Mouse (Mus musculus): ENCODE results near the gene Prn. TPM values are rescaled to one million over a fixed set of nuclear protein-coding genes. Genes with fewer than 3 reads are reported as not detected.

The Prn gene
- polyA plus RNA-seq, 1 experiment from 2014 or later, result not detected

DNA sequence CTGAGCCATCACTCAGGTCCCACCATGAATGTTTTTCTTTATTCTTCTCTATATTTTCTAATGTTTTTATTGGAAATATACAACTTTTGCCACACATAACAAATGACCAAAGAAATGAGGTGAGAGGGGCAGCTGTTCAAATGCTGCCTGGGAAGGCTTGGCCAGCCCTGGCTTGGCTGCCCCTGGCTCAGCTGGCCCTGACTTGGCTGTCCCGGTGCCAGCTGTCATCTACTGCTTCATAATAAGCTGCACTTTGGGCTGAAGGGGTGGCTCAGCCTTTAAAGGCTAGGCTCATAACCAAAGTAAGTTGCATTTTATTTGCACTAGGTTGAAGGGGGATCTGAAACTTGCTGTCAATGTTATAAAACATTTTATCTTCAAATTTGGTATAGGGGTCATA is 2.9 kb upstream of the Prn start:
- Histone ChIP-seq H3K4me3 (replicated peaks) (no peak overlapping the region), H3K9me3 (replicated peaks) (no peaks in the 10 kb centered on the region), H3K9ac (no peak overlapping the region), H3K27ac (replicated peaks) (no peak overlapping the region), H3K4me2 (no peak overlapping the region), H3K27me3 (no peaks in the 10 kb centered on the region), H3K4me1 (replicated peaks) (peaks cover 77% of the 10 kb centered on the region), H3K36me3 (replicated peaks) (no peaks in the 10 kb centered on the region)
- WGBS (ENCODE audit: insufficient replicate concordance), result 58% methylated on average over 1 of the region's 1 CpGs
- no peak for ATAC-seq (ENCODE audit: insufficient read depth)

GRCm38 (mm10) chr2:131907311-131907710 is 2.4 kb upstream of the Prn start:
- 63% methylated on average over 5 of the region's 5 CpGs for WGBS (ENCODE audit: insufficient replicate concordance)

DNA sequence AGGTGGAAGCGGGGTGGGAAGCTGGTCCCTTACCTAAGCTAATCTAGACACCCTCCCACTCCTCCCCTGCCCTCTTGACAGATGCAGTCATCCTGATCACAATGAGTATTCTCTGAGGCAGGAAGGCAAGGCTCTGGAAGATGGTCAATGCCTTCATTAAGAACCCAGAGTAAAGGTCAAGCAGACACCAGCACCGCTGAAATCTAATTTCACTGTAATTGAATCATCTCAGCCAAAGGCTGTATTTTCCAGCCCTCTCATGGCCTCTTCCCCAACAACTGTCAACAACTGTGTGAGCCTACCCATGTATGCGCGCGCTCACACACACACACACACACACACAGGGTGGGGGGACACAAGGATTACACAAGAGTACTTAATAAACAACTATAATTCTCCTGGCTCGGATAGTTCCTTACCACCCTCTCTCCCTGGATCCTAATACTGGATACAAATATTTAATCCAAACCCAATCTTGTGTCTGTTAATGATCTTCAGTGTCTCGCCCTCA is 1.4 kb upstream of the Prn start:
- Histone ChIP-seq H3K27me3 (no peaks in the 10 kb centered on the region), H3K4me3 (replicated peaks) (no peak overlapping the region), H3K4me1 (replicated peaks) (peaks cover 79% of the 10 kb centered on the region), H3K36me3 (replicated peaks) (peaks cover 4% of the 10 kb centered on the region; the same call in 1 of the 2 replicates), H3K27ac (replicated peaks) (peak overlapping the region; percentile 74), H3K4me2 (0 out of 2 replicates have a peak overlapping the region, but pooled peaks have one; percentile 79), H3K9ac (no peak overlapping the region), H3K9me3 (replicated peaks) (no peaks in the 10 kb centered on the region)
- 81% methylated on average over 7 of the region's 7 CpGs for WGBS (ENCODE audit: insufficient replicate concordance)
- no peak for ATAC-seq (ENCODE audit: insufficient read depth)

More at GRCm38 (mm10) chr2:131907311-131907710, 2.4 kb upstream of the Prn start:
- Histone ChIP-seq H3K27me3 (no peaks in the 10 kb centered on the region), H3K27ac (replicated peaks) (no peak overlapping the region), H3K4me1 (replicated peaks) (peaks cover 80% of the 10 kb centered on the region), H3K9ac (no peak overlapping the region), H3K9me3 (replicated peaks) (no peaks in the 10 kb centered on the region), H3K36me3 (replicated peaks) (no peaks in the 10 kb centered on the region), H3K4me2 (no peak overlapping the region), H3K4me3 (replicated peaks) (no peak overlapping the region)
- ATAC-seq (ENCODE audit: insufficient read depth), result no peak

DNA sequence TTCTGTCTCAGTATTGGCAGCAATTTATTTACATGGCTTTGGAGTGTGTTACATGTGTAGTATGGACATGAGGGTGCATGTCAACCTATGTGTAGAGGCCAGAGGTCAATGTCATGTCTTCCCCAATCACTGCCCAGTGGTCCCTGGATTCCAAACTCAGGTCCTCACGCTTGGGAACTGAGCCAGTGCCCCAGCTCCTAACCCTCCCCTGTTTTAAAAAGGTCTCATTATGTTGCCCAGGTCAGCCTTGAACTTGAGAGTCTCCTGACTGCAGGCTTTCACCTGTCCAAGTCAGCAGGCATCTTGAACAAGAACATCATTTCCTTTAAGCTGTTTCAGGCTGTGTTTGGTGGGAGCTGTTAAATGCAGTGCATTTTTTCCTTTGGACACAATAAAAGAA is 851 bp upstream of the Prn start:
- peaks cover 75% of the 10 kb centered on the region for H3K4me1 ChIP-seq (replicated peaks)
- peak overlapping the region; percentile 79 for H3K4me2 ChIP-seq
- peak overlapping the region; percentile 72; the same call in 1 of the 2 replicates for H3K4me3 ChIP-seq (replicated peaks)
- H3K9me3 ChIP-seq (replicated peaks), result no peaks in the 10 kb centered on the region
- H3K27me3 ChIP-seq, result no peaks in the 10 kb centered on the region
- 0 out of 2 replicates have a peak overlapping the region, but pooled peaks have one; percentile 43 for H3K9ac ChIP-seq
- WGBS (ENCODE audit: insufficient replicate concordance), result 88% methylated on average over 1 of the region's 1 CpGs
- peaks cover 5% of the 10 kb centered on the region; the same call in 1 of the 2 replicates for H3K36me3 ChIP-seq (replicated peaks)
- peak overlapping the region; percentile 74 for H3K27ac ChIP-seq (replicated peaks)
- no peak for ATAC-seq (ENCODE audit: insufficient read depth)

DNA sequence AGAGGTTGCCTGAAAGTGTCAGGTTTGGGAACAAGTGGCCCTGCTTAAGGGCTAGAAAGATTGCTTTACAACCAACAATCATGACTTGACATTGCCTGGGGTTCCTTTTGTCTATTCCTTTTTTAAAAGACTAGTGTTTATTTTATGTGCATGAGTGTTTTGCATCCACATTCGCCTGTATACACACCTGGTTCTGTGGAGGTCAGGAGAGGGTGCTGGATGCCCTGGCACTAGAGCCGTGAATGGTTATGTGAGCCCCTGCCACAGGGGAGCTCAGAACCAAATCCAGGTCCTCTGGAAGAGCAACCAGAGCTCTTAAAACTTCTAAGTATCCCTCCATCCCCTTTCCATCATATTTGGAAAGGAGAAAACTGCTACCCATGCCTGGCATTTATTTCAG is 1.1 kb downstream of the Prn start:
- no peaks in the 10 kb centered on the region for H3K27me3 ChIP-seq
- peaks cover 9% of the 10 kb centered on the region; the same call in 1 of the 2 replicates for H3K36me3 ChIP-seq (replicated peaks)
- ATAC-seq (ENCODE audit: insufficient read depth), result no peak
- H3K9me3 ChIP-seq (replicated peaks), result no peaks in the 10 kb centered on the region
- peak overlapping the region; percentile 79 for H3K4me2 ChIP-seq
- 57% methylated on average over 2 of the region's 2 CpGs for WGBS (ENCODE audit: insufficient replicate concordance)
- H3K4me3 ChIP-seq (replicated peaks), result peak overlapping the region; percentile 72
- peaks cover 55% of the 10 kb centered on the region for H3K4me1 ChIP-seq (replicated peaks)
- 0 out of 2 replicates have a peak overlapping the region, but pooled peaks have one; percentile 10 for H3K27ac ChIP-seq (replicated peaks)
- H3K9ac ChIP-seq, result peak overlapping the region; percentile 88

DNA sequence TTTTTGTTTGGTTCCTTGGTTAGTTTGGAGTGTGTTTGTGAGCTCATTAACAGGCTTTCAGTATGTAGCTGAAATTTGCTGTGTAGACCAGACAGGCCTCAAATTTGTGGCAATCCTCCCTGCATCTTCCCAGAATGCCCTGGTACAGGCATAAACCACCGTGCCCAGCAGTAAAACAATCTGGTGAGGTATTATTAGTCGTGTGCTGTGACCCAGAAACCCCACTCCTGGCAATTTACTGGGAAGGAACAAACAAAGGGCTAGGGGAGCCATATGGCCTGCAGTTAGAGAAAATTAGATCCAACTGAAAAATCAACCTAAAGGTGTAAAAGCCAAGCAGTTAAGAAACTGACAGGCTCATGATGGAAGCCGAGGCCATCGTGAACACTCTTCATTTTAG is 1.6 kb downstream of the Prn start:
- H3K4me2 ChIP-seq, result peak overlapping the region; percentile 79
- peak overlapping the region; percentile 88; the same call in 1 of the 2 replicates for H3K9ac ChIP-seq
- peaks cover 53% of the 10 kb centered on the region for H3K4me1 ChIP-seq (replicated peaks)
- peak overlapping the region; percentile 72 for H3K4me3 ChIP-seq (replicated peaks)
- H3K27me3 ChIP-seq, result no peaks in the 10 kb centered on the region
- no peak for ATAC-seq (ENCODE audit: insufficient read depth)
- H3K9me3 ChIP-seq (replicated peaks), result no peaks in the 10 kb centered on the region
- H3K36me3 ChIP-seq (replicated peaks), result peaks cover 14% of the 10 kb centered on the region; the same call in 1 of the 2 replicates
- 58% methylated on average over 4 of the region's 4 CpGs for WGBS (ENCODE audit: insufficient replicate concordance)
- no peak overlapping the region for H3K27ac ChIP-seq (replicated peaks)

DNA sequence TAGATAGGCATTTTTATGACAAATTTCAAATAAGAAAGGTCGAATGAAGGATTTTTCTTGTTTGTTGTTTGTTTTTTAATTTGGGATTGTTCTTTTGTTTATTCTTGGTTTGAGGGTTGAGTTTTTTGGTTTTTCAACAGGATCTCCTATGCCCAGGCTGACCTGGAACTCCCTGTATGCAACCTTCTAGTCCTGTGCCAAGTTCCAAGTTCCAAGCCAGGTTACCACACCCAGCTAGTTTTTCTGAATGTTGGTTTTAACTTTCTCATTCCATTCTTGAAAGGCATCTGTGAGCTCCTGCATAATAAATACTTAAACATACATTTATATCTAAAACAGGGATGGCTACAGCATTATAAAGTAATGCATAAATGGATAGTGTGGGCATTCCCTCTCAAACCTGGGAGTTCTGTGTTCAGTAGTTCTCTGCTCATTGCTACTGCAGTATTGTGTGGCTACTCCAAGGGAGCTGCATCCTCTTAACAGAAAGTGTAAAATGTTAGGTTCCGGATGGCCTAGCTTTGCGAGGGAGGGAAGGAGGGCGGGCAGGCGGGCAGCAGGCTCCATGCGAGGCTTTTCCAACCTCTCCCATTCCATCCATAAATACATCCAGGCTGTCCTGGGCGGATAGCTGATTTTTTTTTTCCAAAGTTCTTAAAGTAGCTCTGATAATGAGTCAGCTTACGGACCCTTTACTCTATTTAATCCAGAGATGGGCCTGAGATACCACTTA is 2.9 kb downstream of the Prn start:
- 75% methylated on average over 8 of the region's 8 CpGs for WGBS (ENCODE audit: insufficient replicate concordance)
- H3K27ac ChIP-seq (replicated peaks), result no peak overlapping the region
- H3K4me1 ChIP-seq (replicated peaks), result peaks cover 42% of the 10 kb centered on the region
- ATAC-seq (ENCODE audit: insufficient read depth), result no peak
- peaks cover 24% of the 10 kb centered on the region for H3K36me3 ChIP-seq (replicated peaks)
- no peaks in the 10 kb centered on the region for H3K9me3 ChIP-seq (replicated peaks)
- no peaks in the 10 kb centered on the region for H3K27me3 ChIP-seq
- H3K4me3 ChIP-seq (replicated peaks), result no peak overlapping the region
- H3K9ac ChIP-seq, result peak overlapping the region; percentile 10; the same call in 1 of the 2 replicates
- no peak overlapping the region; the same call in 1 of the 2 replicates for H3K4me2 ChIP-seq

- Histone ChIP-seq H3K27ac (replicated peaks) (no peak overlapping the region), H3K4me1 (replicated peaks) (peaks cover 26% of the 10 kb centered on the region), H3K27me3 (no peaks in the 10 kb centered on the region), H3K4me3 (replicated peaks) (no peak overlapping the region), H3K4me2 (no peak overlapping the region), H3K36me3 (replicated peaks) (peaks cover 11% of the 10 kb centered on the region), H3K9me3 (replicated peaks) (no peaks in the 10 kb centered on the region), H3K9ac (no peak overlapping the region)
- WGBS (ENCODE audit: insufficient replicate concordance), result 38% methylated on average over 7 of the region's 7 CpGs
- no peak for ATAC-seq (ENCODE audit: insufficient read depth)
Observed at GRCm38 (mm10) chr2:131932275-131932902, 22.6 kb downstream of the Prn start.

DNA sequence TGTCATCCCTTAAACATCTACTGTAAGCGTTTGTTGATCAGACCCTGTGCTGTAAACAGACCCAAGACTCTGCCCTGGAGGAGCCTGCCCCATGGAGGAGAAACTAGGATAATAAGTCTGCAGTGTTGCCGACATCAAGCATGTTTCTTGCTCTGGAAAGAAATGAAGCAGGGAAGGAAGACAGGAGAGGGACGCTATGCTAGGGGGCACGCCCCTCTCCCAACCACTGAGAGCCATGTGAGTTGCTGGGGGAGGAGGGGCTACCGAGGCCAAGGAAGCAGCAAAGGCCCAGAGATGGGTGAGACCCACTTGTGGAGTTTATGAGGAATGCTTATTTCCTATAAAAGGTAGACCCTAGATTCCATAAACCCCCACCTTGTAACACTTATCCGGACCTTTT is 23.3 kb downstream of the Prn start:
- peaks cover 26% of the 10 kb centered on the region for H3K4me1 ChIP-seq (replicated peaks)
- no peak overlapping the region for H3K27ac ChIP-seq (replicated peaks)
- WGBS (ENCODE audit: insufficient replicate concordance), result 40% methylated on average over 6 of the region's 6 CpGs
- H3K4me3 ChIP-seq (replicated peaks), result no peak overlapping the region
- ATAC-seq (ENCODE audit: insufficient read depth), result no peak
- H3K9me3 ChIP-seq (replicated peaks), result no peaks in the 10 kb centered on the region
- H3K36me3 ChIP-seq (replicated peaks), result peaks cover 11% of the 10 kb centered on the region
- H3K27me3 ChIP-seq, result no peaks in the 10 kb centered on the region
- no peak overlapping the region for H3K9ac ChIP-seq
- no peak overlapping the region for H3K4me2 ChIP-seq

- H3K36me3 ChIP-seq (replicated peaks), result peaks cover 11% of the 10 kb centered on the region
- H3K4me3 ChIP-seq (replicated peaks), result no peak overlapping the region
- no peaks in the 10 kb centered on the region for H3K27me3 ChIP-seq
- H3K4me1 ChIP-seq (replicated peaks), result peaks cover 26% of the 10 kb centered on the region
- no peaks in the 10 kb centered on the region for H3K9me3 ChIP-seq (replicated peaks)
- no peak overlapping the region for H3K9ac ChIP-seq
- no peak overlapping the region for H3K4me2 ChIP-seq
- 54% methylated on average over 3 of the region's 3 CpGs for WGBS (ENCODE audit: insufficient replicate concordance)
- no peak for ATAC-seq (ENCODE audit: insufficient read depth)
- H3K27ac ChIP-seq (replicated peaks), result no peak overlapping the region
Observed at GRCm38 (mm10) chr2:131933598-131933997, 23.8 kb downstream of the Prn start.

GRCm38 (mm10) chr2:131934243-131934642 is 24.5 kb downstream of the Prn start:
- no peaks in the 10 kb centered on the region for H3K27me3 ChIP-seq
- H3K36me3 ChIP-seq (replicated peaks), result peaks cover 11% of the 10 kb centered on the region
- no peak overlapping the region for H3K9ac ChIP-seq
- ATAC-seq (ENCODE audit: insufficient read depth), result no peak
- H3K4me2 ChIP-seq, result no peak overlapping the region
- no peaks in the 10 kb centered on the region for H3K9me3 ChIP-seq (replicated peaks)
- no peak overlapping the region for H3K4me3 ChIP-seq (replicated peaks)
- H3K27ac ChIP-seq (replicated peaks), result no peak overlapping the region
- WGBS (ENCODE audit: insufficient replicate concordance), result 84% methylated on average over 2 of the region's 2 CpGs
- H3K4me1 ChIP-seq (replicated peaks), result peaks cover 28% of the 10 kb centered on the region
